Mouse (Mus musculus) kidney, embryonic 15.5 days (tissue): ENCODE measurements around the gene Zfp958. TPM values are rescaled to one million over a fixed set of nuclear protein-coding genes. Genes with fewer than 3 reads are reported as not detected.

ENCODE experiments used
- ATAC-seq: fragments of 200-750 bp; cut with Nextera tagmentation; replicated peaks from 2 replicates; pipeline ENCODE4 v1.8.0; 2017; ENCODE audit warnings: moderate TSS enrichment; ENCODE audit not compliant: low FRiP score
- H3K27ac ChIP-seq: fragments of 300-500 bp; sonication (generic); 2 replicates; pipeline ENCODE4 v1.5.1; 2015; ENCODE audit warnings: mild to moderate bottlenecking, inconsistent platforms
- H3K27me3 ChIP-seq: fragments of 300-500 bp; sonication (generic); 2 replicates; pipeline ENCODE4 v1.6.1; 2015; ENCODE audit warnings: inconsistent platforms
- H3K36me3 ChIP-seq: fragments of 300-500 bp; sonication (generic); 2 replicates; pipeline ENCODE4 v1.6.1; 2015; ENCODE audit warnings: inconsistent platforms
- H3K4me1 ChIP-seq: fragments of 300-500 bp; sonication (generic); 2 replicates; pipeline ENCODE4 v1.6.1; 2015; ENCODE audit warnings: inconsistent platforms
- H3K4me2 ChIP-seq: fragments of 300-500 bp; sonication (generic); 2 replicates; pipeline ENCODE4 v1.6.1; 2015; ENCODE audit warnings: moderate library complexity, mild to moderate bottlenecking, inconsistent platforms
- H3K4me3 ChIP-seq: fragments of 300-500 bp; sonication (generic); replicated peaks from 2 replicates; pipeline ENCODE4 v1.5.1; 2015; ENCODE audit warnings: mild to moderate bottlenecking, inconsistent platforms
- H3K9ac ChIP-seq: fragments of 300-500 bp; sonication (generic); 2 replicates; pipeline ENCODE4 v1.6.1; 2015; ENCODE audit warnings: mild to moderate bottlenecking, inconsistent platforms
- H3K9me3 ChIP-seq: fragments of 300-500 bp; sonication (generic); replicated peaks from 2 replicates; pipeline ENCODE4 v1.6.1; 2016; ENCODE audit warnings: inconsistent platforms
- WGBS: fragments of 180-500 bp; shearing (Covaris S2); methylation state at CpG from one replicate; pipeline ENCODE4 v1.1.7; 2015; ENCODE audit warnings: mixed read lengths; 5-methylcytosine and 5-hydroxymethylcytosine counted together
- polyA plus RNA-seq: library from polyadenylated mRNA; unstranded; fragments of >200 nt; fragmentation: Nextera tagmentation; extraction: Ambion mirVana; gene quantifications from 2 replicates; pipeline ENCODE4 v1.2.1, GENCODE M21; 2015

The Zfp958 gene
- polyA plus RNA-seq, 1 experiment from 2014 or later = 13.3 TPM

- Histone ChIP-seq H3K9ac (no peak overlapping the region), H3K27me3 (no peaks in the 10 kb centered on the region), H3K4me2 (no peak overlapping the region), H3K27ac (no peak overlapping the region), H3K4me3 (no peak overlapping the region), H3K36me3 (no peaks in the 10 kb centered on the region), H3K4me1 (peaks cover 8% of the 10 kb centered on the region; the same call in 1 of the 2 replicates), H3K9me3 (0 out of 2 replicates have a peak, but pooled peaks cover 4% of the 10 kb centered on the region)
- WGBS = 89% methylated on average over 17 of the region's 17 CpGs
- ATAC-seq = no peak
Measured at GRCm38 (mm10) chr8:4675191-4676003, 62.4 kb downstream of the Zfp958 start.

- 0 out of 2 replicates have a peak, but pooled peaks cover 4% of the 10 kb centered on the region for H3K9me3 ChIP-seq
- H3K27me3 ChIP-seq = no peaks in the 10 kb centered on the region
- peak overlapping the region; percentile 67 for H3K4me2 ChIP-seq
- H3K9ac ChIP-seq = no peak overlapping the region
- H3K4me3 ChIP-seq = peak overlapping the region; percentile 70
- H3K4me1 ChIP-seq = peaks cover 8% of the 10 kb centered on the region; the same call in 1 of the 2 replicates
- no peak overlapping the region for H3K27ac ChIP-seq
- no peak for ATAC-seq
- H3K36me3 ChIP-seq = no peaks in the 10 kb centered on the region
- 91% methylated on average over 7 of the region's 7 CpGs for WGBS
Measured at GRCm38 (mm10) chr8:4676586-4676985, 63.6 kb downstream of the Zfp958 start.

- Histone ChIP-seq H3K9ac (peak overlapping the region; percentile 74), H3K9me3 (0 out of 2 replicates have a peak, but pooled peaks cover 4% of the 10 kb centered on the region), H3K4me3 (peak overlapping the region; percentile 70), H3K27ac (peak overlapping the region; percentile 99), H3K36me3 (no peaks in the 10 kb centered on the region), H3K4me1 (peaks cover 8% of the 10 kb centered on the region; the same call in 1 of the 2 replicates), H3K4me2 (peak overlapping the region; percentile 67), H3K27me3 (no peaks in the 10 kb centered on the region)
- WGBS = 2% methylated on average over 72 of the region's 72 CpGs
- peak; percentile 97 for ATAC-seq
Measured at GRCm38 (mm10) chr8:4677265-4678217, 64.6 kb downstream of the Zfp958 start.

- Histone ChIP-seq H3K4me1 (peaks cover 8% of the 10 kb centered on the region; the same call in 1 of the 2 replicates), H3K27ac (peak overlapping the region; percentile 99), H3K4me2 (peak overlapping the region; percentile 67), H3K27me3 (no peaks in the 10 kb centered on the region), H3K9ac (peak overlapping the region; percentile 60), H3K9me3 (0 out of 2 replicates have a peak, but pooled peaks cover 4% of the 10 kb centered on the region), H3K4me3 (peak overlapping the region; percentile 70), H3K36me3 (no peaks in the 10 kb centered on the region)
- peak; percentile 74 for ATAC-seq
- under 1% methylated on average over 37 of the region's 37 CpGs for WGBS
Measured at GRCm38 (mm10) chr8:4678218-4678907, 65.4 kb downstream of the Zfp958 start.

- no peaks in the 10 kb centered on the region for H3K36me3 ChIP-seq
- WGBS = 81% methylated on average over 8 of the region's 8 CpGs
- peak overlapping the region; percentile 67 for H3K4me2 ChIP-seq
- H3K27ac ChIP-seq = peak overlapping the region; percentile 99
- H3K27me3 ChIP-seq = no peaks in the 10 kb centered on the region
- no peak for ATAC-seq
- 0 out of 2 replicates have a peak, but pooled peaks cover 4% of the 10 kb centered on the region for H3K9me3 ChIP-seq
- H3K4me3 ChIP-seq = peak overlapping the region; percentile 70
- peaks cover 8% of the 10 kb centered on the region; the same call in 1 of the 2 replicates for H3K4me1 ChIP-seq
- peak overlapping the region; percentile 60; the same call in 1 of the 2 replicates for H3K9ac ChIP-seq
Measured at GRCm38 (mm10) chr8:4678908-4679545, 66.1 kb downstream of the Zfp958 start.

GRCm38 (mm10) chr8:4679796-4680195 is 66.8 kb downstream of the Zfp958 start:
- Histone ChIP-seq H3K4me2 (no peak overlapping the region), H3K36me3 (no peaks in the 10 kb centered on the region), H3K4me1 (peaks cover 8% of the 10 kb centered on the region; the same call in 1 of the 2 replicates), H3K9ac (no peak overlapping the region), H3K4me3 (no peak overlapping the region), H3K9me3 (0 out of 2 replicates have a peak, but pooled peaks cover 4% of the 10 kb centered on the region), H3K27me3 (no peaks in the 10 kb centered on the region), H3K27ac (no peak overlapping the region)
- 92% methylated on average over 3 of the region's 3 CpGs for WGBS
- ATAC-seq = no peak

Other genes starting within 250 kb of the Zfp958 start
- gene Cers4, start 120.1 kb upstream of the Zfp958 start, polyA plus RNA-seq = 15.5 and 17.1 TPM in 2 replicates
- 77.7 and 79.1 TPM in 2 replicates for gene Shcbp1, start 166.4 kb downstream of the Zfp958 start, polyA plus RNA-seq